Mouse (Mus musculus) left cerebral cortex, postnatal 14 days (tissue): ENCODE measurements around the gene Kdelr3. TPM values are rescaled to one million over a fixed set of nuclear protein-coding genes. Genes with fewer than 3 reads are reported as not detected.

Experiments
- DNase-seq, 2 experiments: peaks; one replicate each; pipeline ENCODE4 v3.0.0; 2021 to 2022; ENCODE audit warnings: low spot score in 2 of 2, mixed read lengths in 1 of 2
- intact Hi-C: fragments of 180-260 bp; cut with DNase I; formaldehyde crosslinking; loops from one replicate; pipeline ENCODE4 v1.15.1; 2025
- total RNA-seq, 2 experiments: library from RNA; stranded (reverse); gene quantifications; 2 replicates each; pipeline ENCODE4 v1.2.3; 2021

The Kdelr3 gene
- total RNA-seq, 2 experiments from 2014 or later: 1.3 to 1.6 TPM

- peak; percentile 43 to 75 for DNase-seq
- intact Hi-C loops: no loop called here
These were observed 9.0 kb upstream of the Kdelr3 start for GRCm38 (mm10) chr15:79507055-79507828.

- peak; percentile 73 to 76 for DNase-seq
- intact Hi-C loops: no loop called here
These were observed 6.2 kb upstream of the Kdelr3 start for GRCm38 (mm10) chr15:79509998-79510397.

GRCm38 (mm10) chr15:79510425-79510824, 5.8 kb upstream of the Kdelr3 start:
- intact Hi-C loops: no loop called here
- peak in 1 of 2 experiments; percentile 74 for DNase-seq

- peak; percentile 92 for DNase-seq
- intact Hi-C loops: no loop called here
These were observed 4.5 kb upstream of the Kdelr3 start for GRCm38 (mm10) chr15:79511553-79512320.

GRCm38 (mm10) chr15:79513940-79514339, 2.3 kb upstream of the Kdelr3 start:
- intact Hi-C loops: no loop called here
- no peak for DNase-seq

GRCm38 (mm10) chr15:79517710-79518109, 1.5 kb downstream of the Kdelr3 start:
- DNase-seq: no peak
- intact Hi-C loops: no loop called here

GRCm38 (mm10) chr15:79518571-79518970, 2.4 kb downstream of the Kdelr3 start:
- no peak for DNase-seq

GRCm38 (mm10) chr15:79519400-79520220, 3.4 kb downstream of the Kdelr3 start:
- DNase-seq: no peak
- intact Hi-C loops: no loop called here

More at GRCm38 (mm10) chr15:79518571-79518970, 2.4 kb downstream of the Kdelr3 start:
- intact Hi-C loops: no loop called here

- intact Hi-C loops: no loop called here
- DNase-seq: no peak
These were observed 9.4 kb downstream of the Kdelr3 start for GRCm38 (mm10) chr15:79525564-79525963.

- intact Hi-C loops: no loop called here
- no peak for DNase-seq
These were observed 10.0 kb downstream of the Kdelr3 start for GRCm38 (mm10) chr15:79525979-79526768.

- intact Hi-C loops: no loop called here
- no peak for DNase-seq
These were observed 11.0 kb downstream of the Kdelr3 start for GRCm38 (mm10) chr15:79527192-79527591.

GRCm38 (mm10) chr15:79527991-79528639, 11.9 kb downstream of the Kdelr3 start:
- intact Hi-C loops: no loop called here
- DNase-seq: no peak

GRCm38 (mm10) chr15:79529935-79530334, 13.7 kb downstream of the Kdelr3 start:
- intact Hi-C loops: no loop called here
- no peak for DNase-seq

- intact Hi-C loops: no loop called here
- DNase-seq: no peak
These were observed 17.6 kb downstream of the Kdelr3 start for GRCm38 (mm10) chr15:79533796-79534195.

- DNase-seq: no peak
- intact Hi-C loops: no loop called here
These were observed 27.8 kb downstream of the Kdelr3 start for GRCm38 (mm10) chr15:79543968-79544367.

- intact Hi-C loops: loop anchor here (5.0 kb wide), 1 partner anchor 62 kb away; the partner anchor contains the start of gene Dmc1
- no peak for DNase-seq
These were observed 29.3 kb downstream of the Kdelr3 start for GRCm38 (mm10) chr15:79545496-79545895.

- peak; percentile 50 to 62 for DNase-seq
- intact Hi-C loops: loop anchor here (5.0 kb wide), 1 partner anchor 61 kb away; the partner anchor contains the start of gene Dmc1
These were observed 29.7 kb downstream of the Kdelr3 start for GRCm38 (mm10) chr15:79545921-79546399.
